Mouse (Mus musculus): ENCODE results near the gene Gm20388. TPM values are rescaled to one million over a fixed set of nuclear protein-coding genes. Genes with fewer than 3 reads are reported as not detected.

The Gm20388 gene
- polyA plus RNA-seq, 1 experiment from 2014 or later = not detected

GRCm38 (mm10) chr8:121904999-121905398 is 1994.4 kb downstream of the Gm20388 start:
- Histone ChIP-seq H3K9me3 (ENCODE audit: control insufficient read depth, low read length) (no peaks in the 10 kb centered on the region), H3K9ac (peak overlapping the region; percentile 68), H3K36me3 (replicated peaks; ENCODE audit: control insufficient read depth, insufficient read depth) (no peaks in the 10 kb centered on the region), H3K27me3 (ENCODE audit: control insufficient read depth, insufficient read depth, low read length) (no peaks in the 10 kb centered on the region; the same call in 1 of the 2 replicates), H3K4me2 (replicated peaks) (peak overlapping the region; percentile 78), H3K4me3 (replicated peaks; ENCODE audit: low read length) (peak overlapping the region; percentile 66), H3K27ac (no peak overlapping the region), H3K4me1 (replicated peaks; ENCODE audit: control insufficient read depth, insufficient read depth, low read length) (peaks cover 22% of the 10 kb centered on the region)
- ATAC-seq (ENCODE audit: low FRiP score) = no peak
- WGBS = 85% methylated on average over 9 of the region's 9 CpGs
- DNase-seq (ENCODE audit: low spot score) = no peak

DNA sequence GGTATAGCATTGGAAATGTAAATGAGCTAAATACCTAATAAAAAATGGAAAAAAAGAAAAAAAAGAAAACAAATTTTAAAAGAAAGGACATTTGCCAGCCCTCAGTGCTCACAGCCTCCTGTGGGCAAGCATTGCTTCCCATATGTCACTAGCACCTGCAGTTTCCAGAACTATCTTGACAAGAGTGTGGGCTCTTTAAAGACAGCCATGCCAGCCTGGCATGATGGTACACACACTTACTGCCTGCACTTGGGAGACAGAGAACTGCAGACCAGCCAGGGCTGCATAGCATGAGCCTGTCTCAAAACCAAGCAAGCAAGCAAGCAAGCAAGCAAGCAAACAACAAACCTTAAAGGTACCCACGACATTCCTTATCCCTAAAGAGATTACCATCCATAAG is 1994.8 kb downstream of the Gm20388 start:
- Histone ChIP-seq H3K27ac (no peak overlapping the region), H3K9me3 (ENCODE audit: control insufficient read depth, low read length) (no peaks in the 10 kb centered on the region), H3K36me3 (replicated peaks; ENCODE audit: control insufficient read depth, insufficient read depth) (no peaks in the 10 kb centered on the region), H3K4me3 (replicated peaks; ENCODE audit: low read length) (peak overlapping the region; percentile 66), H3K9ac (peak overlapping the region; percentile 68), H3K4me2 (replicated peaks) (peak overlapping the region; percentile 78), H3K4me1 (replicated peaks; ENCODE audit: control insufficient read depth, insufficient read depth, low read length) (peaks cover 22% of the 10 kb centered on the region), H3K27me3 (ENCODE audit: control insufficient read depth, insufficient read depth, low read length) (no peaks in the 10 kb centered on the region; the same call in 1 of the 2 replicates)
- no peak for DNase-seq (ENCODE audit: low spot score)
- 65% methylated on average over 1 of the region's 1 CpGs for WGBS
- ATAC-seq (ENCODE audit: low FRiP score) = no peak

DNA sequence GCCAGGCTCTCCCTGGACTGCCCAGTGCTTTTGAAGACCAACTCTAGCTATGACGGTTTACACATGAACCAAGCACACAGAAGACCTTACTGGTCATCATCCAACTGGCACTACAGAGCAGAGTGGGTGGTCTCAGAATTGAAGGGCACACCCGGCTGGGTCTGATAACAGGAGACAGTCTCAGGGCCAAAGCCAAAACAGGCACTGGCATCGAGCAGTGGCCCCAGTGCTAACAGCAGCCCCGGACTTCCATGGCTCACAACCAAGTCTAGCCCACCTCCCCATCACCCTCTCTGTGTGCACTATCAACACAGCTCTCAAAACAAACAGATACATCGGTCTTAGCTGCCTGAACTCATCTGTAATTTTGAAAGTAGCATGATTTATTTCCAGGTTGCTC is 1995.2 kb downstream of the Gm20388 start:
- DNase-seq (ENCODE audit: low spot score) (no peak), ATAC-seq (ENCODE audit: low FRiP score) (no peak)
- H3K27me3 ChIP-seq (ENCODE audit: control insufficient read depth, insufficient read depth, low read length) = no peaks in the 10 kb centered on the region; the same call in 1 of the 2 replicates
- H3K36me3 ChIP-seq (replicated peaks; ENCODE audit: control insufficient read depth, insufficient read depth) = no peaks in the 10 kb centered on the region
- 41% methylated on average over 5 of the region's 5 CpGs for WGBS
- H3K9me3 ChIP-seq (ENCODE audit: control insufficient read depth, low read length) = no peaks in the 10 kb centered on the region
- peak overlapping the region; percentile 66 for H3K4me3 ChIP-seq (replicated peaks; ENCODE audit: low read length)
- H3K4me2 ChIP-seq (replicated peaks) = peak overlapping the region; percentile 78
- H3K4me1 ChIP-seq (replicated peaks; ENCODE audit: control insufficient read depth, insufficient read depth, low read length) = peaks cover 22% of the 10 kb centered on the region
- no peak overlapping the region for H3K27ac ChIP-seq
- peak overlapping the region; percentile 68 for H3K9ac ChIP-seq

DNA sequence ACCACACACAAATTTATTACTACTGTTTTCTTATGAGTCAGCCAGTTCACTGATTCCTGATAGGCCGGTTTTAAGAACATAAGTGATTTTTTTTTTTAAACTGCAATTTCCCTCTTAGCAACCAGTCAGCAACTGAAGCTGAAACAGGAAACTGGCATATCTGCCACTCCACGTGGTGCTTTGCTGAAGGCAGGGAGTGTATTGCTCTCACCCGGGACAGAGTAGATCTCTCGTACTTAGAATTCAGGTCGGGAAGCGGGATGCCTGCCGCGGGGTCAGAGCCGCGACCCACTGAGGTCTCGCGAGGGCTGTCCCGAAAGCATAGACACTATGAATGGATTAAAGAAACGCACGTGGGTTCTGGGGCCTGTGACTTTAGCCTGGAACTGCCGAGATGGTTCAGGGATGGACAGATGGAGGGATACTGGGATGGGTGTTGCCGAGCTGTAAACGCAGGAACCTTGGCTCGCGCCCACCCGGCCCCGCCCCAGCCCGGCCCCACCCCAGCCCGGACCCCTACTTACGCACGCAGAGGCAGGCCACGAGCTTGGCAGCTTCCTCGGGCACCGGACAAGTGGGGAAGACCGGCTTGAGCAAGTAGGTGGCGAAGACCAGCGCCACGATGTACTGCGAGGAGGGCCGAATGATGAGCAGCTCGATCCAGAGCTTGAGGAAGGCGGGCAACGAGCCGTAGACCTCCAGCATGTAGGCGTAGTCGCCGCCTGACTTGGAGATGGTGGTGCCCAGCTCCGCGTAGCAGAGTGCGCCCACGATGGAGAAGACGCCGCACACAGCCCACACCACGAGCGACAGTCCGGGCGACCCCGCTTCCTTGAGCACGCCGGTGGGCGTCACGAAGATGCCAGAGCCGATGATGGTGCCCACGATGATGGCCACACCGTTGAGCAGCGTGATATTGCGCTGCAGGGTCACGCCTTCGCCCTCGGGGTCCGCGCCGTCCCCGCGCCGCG is 1996.2 kb downstream of the Gm20388 start:
- Histone ChIP-seq H3K9me3 (ENCODE audit: control insufficient read depth, low read length) (no peaks in the 10 kb centered on the region), H3K4me3 (replicated peaks; ENCODE audit: low read length) (peak overlapping the region; percentile 66), H3K9ac (peak overlapping the region; percentile 68), H3K27me3 (ENCODE audit: control insufficient read depth, insufficient read depth, low read length) (no peaks in the 10 kb centered on the region; the same call in 1 of the 2 replicates), H3K4me2 (replicated peaks) (peak overlapping the region; percentile 78), H3K4me1 (replicated peaks; ENCODE audit: control insufficient read depth, insufficient read depth, low read length) (peaks cover 22% of the 10 kb centered on the region), H3K36me3 (replicated peaks; ENCODE audit: control insufficient read depth, insufficient read depth) (no peaks in the 10 kb centered on the region), H3K27ac (peak overlapping the region; percentile 40; the same call in 1 of the 2 replicates)
- under 1% methylated on average over 72 of the region's 72 CpGs for WGBS
- DNase-seq (ENCODE audit: low spot score) (no peak), ATAC-seq (ENCODE audit: low FRiP score) (peak; percentile 63)

- WGBS = under 1% methylated on average over 53 of the region's 61 CpGs
- H3K36me3 ChIP-seq (replicated peaks; ENCODE audit: control insufficient read depth, insufficient read depth) = no peaks in the 10 kb centered on the region
- peak within 1 kb of the TSS; percentile 68 for H3K9ac ChIP-seq
- peak within 1 kb of the TSS; percentile 78 for H3K4me2 ChIP-seq (replicated peaks)
- H3K27me3 ChIP-seq (ENCODE audit: control insufficient read depth, insufficient read depth, low read length) = no peaks in the 10 kb centered on the region; the same call in 1 of the 2 replicates
- peak within 1 kb of the TSS; percentile 40; the same call in 1 of the 2 replicates for H3K27ac ChIP-seq
- H3K4me1 ChIP-seq (replicated peaks; ENCODE audit: control insufficient read depth, insufficient read depth, low read length) = peaks cover 22% of the 10 kb centered on the region
- DNase-seq (ENCODE audit: low spot score) = peak; percentile 98
- H3K9me3 ChIP-seq (ENCODE audit: control insufficient read depth, low read length) = no peaks in the 10 kb centered on the region
- peak; percentile 92 for ATAC-seq (ENCODE audit: low FRiP score)
- H3K4me3 ChIP-seq (replicated peaks; ENCODE audit: low read length) = peak within 1 kb of the TSS; percentile 66
Measured at GRCm38 (mm10) chr8:121907587-121908248, 1997.1 kb downstream of the Gm20388 start, which contains the start of gene Slc7a5. Gene Slc7a5, minus strand, starts transcription at chr8:121907694.

- peaks cover 22% of the 10 kb centered on the region for H3K4me1 ChIP-seq (replicated peaks; ENCODE audit: control insufficient read depth, insufficient read depth, low read length)
- no peak overlapping the region for H3K4me2 ChIP-seq (replicated peaks)
- H3K4me3 ChIP-seq (replicated peaks; ENCODE audit: low read length) = no peak overlapping the region
- ATAC-seq (ENCODE audit: low FRiP score) (no peak), DNase-seq (ENCODE audit: low spot score) (no peak)
- H3K36me3 ChIP-seq (replicated peaks; ENCODE audit: control insufficient read depth, insufficient read depth) = no peaks in the 10 kb centered on the region
- no peak overlapping the region for H3K9ac ChIP-seq
- no peaks in the 10 kb centered on the region for H3K9me3 ChIP-seq (ENCODE audit: control insufficient read depth, low read length)
- no peak overlapping the region for H3K27ac ChIP-seq
- no peaks in the 10 kb centered on the region; the same call in 1 of the 2 replicates for H3K27me3 ChIP-seq (ENCODE audit: control insufficient read depth, insufficient read depth, low read length)
- 66% methylated on average over 8 of the region's 8 CpGs for WGBS
Measured at GRCm38 (mm10) chr8:121908378-121909147, 1997.9 kb downstream of the Gm20388 start.

DNA sequence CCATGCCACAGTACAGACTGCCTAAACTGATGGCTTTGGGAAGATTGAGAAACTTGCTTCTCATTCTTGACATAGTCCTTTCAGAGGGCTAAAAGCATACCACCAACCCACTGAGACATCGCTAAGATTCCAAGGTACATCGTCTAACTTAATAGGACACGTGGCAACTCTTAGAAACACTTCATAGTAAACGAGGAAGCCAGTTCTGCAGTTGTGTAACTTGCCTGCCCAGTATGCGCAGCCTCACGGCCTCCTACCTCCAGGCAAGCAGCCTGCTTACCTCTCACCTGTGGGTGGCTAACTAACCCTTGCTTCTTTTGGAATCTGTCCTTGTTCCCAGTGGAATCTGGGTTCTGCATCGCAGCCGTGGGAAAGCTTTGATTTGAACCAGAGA is 1998.5 kb downstream of the Gm20388 start:
- Histone ChIP-seq H3K27ac (no peak overlapping the region), H3K27me3 (ENCODE audit: control insufficient read depth, insufficient read depth, low read length) (no peaks in the 10 kb centered on the region; the same call in 1 of the 2 replicates), H3K36me3 (replicated peaks; ENCODE audit: control insufficient read depth, insufficient read depth) (no peaks in the 10 kb centered on the region), H3K9me3 (ENCODE audit: control insufficient read depth, low read length) (no peaks in the 10 kb centered on the region), H3K9ac (no peak overlapping the region), H3K4me3 (replicated peaks; ENCODE audit: low read length) (no peak overlapping the region), H3K4me2 (replicated peaks) (no peak overlapping the region), H3K4me1 (replicated peaks; ENCODE audit: control insufficient read depth, insufficient read depth, low read length) (peaks cover 22% of the 10 kb centered on the region)
- DNase-seq (ENCODE audit: low spot score) (no peak), ATAC-seq (ENCODE audit: low FRiP score) (no peak)
- WGBS = 71% methylated on average over 8 of the region's 8 CpGs

DNA sequence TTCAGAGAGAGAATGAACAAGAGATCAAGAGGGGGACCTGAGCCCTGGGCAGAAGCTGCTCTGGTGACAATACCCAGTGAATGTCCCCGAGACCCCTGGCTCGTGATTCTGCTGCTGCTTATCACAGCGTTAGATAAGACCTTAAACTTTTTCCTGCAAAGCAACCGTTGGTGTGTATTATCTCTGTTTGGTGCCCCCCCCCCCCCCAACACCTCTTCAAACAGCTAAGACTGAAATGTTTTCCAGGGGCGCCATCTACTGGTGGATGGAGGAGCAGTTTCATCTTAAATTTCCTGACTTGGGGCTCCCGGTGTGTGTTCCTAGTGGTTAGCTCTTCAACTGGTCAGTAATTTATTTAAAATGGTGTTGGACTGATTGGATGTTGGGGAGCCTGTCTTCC is 1999.0 kb downstream of the Gm20388 start:
- Histone ChIP-seq H3K4me1 (replicated peaks; ENCODE audit: control insufficient read depth, insufficient read depth, low read length) (peaks cover 22% of the 10 kb centered on the region), H3K4me2 (replicated peaks) (no peak overlapping the region), H3K9ac (no peak overlapping the region), H3K27me3 (ENCODE audit: control insufficient read depth, insufficient read depth, low read length) (no peaks in the 10 kb centered on the region; the same call in 1 of the 2 replicates), H3K4me3 (replicated peaks; ENCODE audit: low read length) (no peak overlapping the region), H3K36me3 (replicated peaks; ENCODE audit: control insufficient read depth, insufficient read depth) (no peaks in the 10 kb centered on the region), H3K27ac (no peak overlapping the region), H3K9me3 (ENCODE audit: control insufficient read depth, low read length) (no peaks in the 10 kb centered on the region)
- no peak for ATAC-seq (ENCODE audit: low FRiP score)
- WGBS = 4% methylated on average over 6 of the region's 6 CpGs
- peak; percentile 82 for DNase-seq (ENCODE audit: low spot score)
